Mouse (Mus musculus): ENCODE data around the gene Emid1. TPM values are rescaled to one million over a fixed set of nuclear protein-coding genes. Genes with fewer than 3 reads are reported as not detected.
A peak's percentile ranks its signal among the peaks of the same experiment; 100 is the strongest.
"Not testable (repeated sequence)": the region's sequence is repeated elsewhere in the genome, so short reads cannot be mapped to it uniquely, and the experiment has no call there.

Emid1 gene
- polyA plus RNA-seq, 1 experiment, result 34.7 TPM

DNA sequence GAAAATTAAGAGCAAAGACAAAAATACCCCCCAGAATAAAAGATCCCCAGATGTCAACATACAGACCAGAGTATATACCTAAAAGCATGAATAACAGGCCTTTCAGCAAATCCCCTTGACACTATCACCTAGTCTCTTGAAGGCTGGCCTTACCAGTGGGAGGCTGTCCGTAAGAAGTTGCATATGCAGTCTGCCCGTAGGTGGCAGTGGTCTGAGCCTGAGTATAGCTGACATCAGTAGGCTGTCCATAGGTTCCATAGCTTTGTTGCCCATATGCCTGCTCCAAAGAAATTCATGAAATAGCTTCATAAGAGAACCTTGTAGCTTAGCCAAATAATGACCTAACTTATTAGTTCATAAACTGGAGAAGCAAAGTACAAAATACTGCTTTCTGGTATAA, 60.4 kb downstream of the Emid1 start:
- Histone ChIP-seq H3K27ac (ENCODE audit: insufficient read depth, low read depth, low read length) (no peak overlapping the region), H3K36me3 (ENCODE audit: control insufficient read depth, insufficient read depth, low read length) (peaks cover 42% of the 10 kb centered on the region), H3K4me1 (ENCODE audit: control insufficient read depth, insufficient read depth, insufficient read length, low read length) (no peaks in the 10 kb centered on the region), H3K27me3 (ENCODE audit: control insufficient read depth, insufficient read depth, low read length) (no peaks in the 10 kb centered on the region), H3K4me3 (ENCODE audit: low read depth, low read length) (no peak overlapping the region)
- TF ChIP-seq POLR2A (IDR thresholded peaks at IDR 0.05; ENCODE audit: low read depth, low read length) (no peak), CTCF (IDR thresholded peaks at IDR 0.05; ENCODE audit: extremely low read depth, insufficient read length, insufficient replicate concordance, low read depth, low read length) (peak; percentile 21; the same call in 1 of the 2 replicates)
- 30% methylated on average over 2 of the region's 2 CpGs for WGBS

DNA sequence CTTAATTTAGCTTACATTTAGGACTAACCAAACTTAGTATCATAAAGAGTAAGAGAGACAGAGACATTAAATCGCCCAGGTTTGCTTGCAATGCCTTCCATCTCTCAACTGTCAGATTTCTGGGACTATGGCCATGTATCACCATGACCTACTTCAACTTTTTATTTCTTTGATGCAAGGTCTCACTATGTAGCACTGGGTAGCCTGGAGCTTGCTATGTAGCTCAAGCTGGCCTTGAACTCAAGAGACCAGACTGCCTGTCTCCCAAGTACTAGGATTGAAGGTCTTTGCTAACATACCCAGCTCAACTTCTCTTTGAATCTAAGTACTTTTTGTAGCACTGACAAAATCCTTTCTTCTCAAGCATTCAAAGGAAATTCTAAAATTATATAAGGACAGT, 62.9 kb downstream of the Emid1 start:
- Histone ChIP-seq H3K36me3 (ENCODE audit: control insufficient read depth, insufficient read depth, low read length) (peaks cover 63% of the 10 kb centered on the region), H3K27me3 (ENCODE audit: control insufficient read depth, insufficient read depth, low read length) (no peaks in the 10 kb centered on the region), H3K27ac (ENCODE audit: insufficient read depth, low read depth, low read length) (no peak overlapping the region), H3K4me3 (ENCODE audit: low read depth, low read length) (no peak overlapping the region), H3K4me1 (ENCODE audit: control insufficient read depth, insufficient read depth, insufficient read length, low read length) (no peaks in the 10 kb centered on the region)
- WGBS, result 79% methylated on average over 1 of the region's 1 CpGs
- TF ChIP-seq CTCF (IDR thresholded peaks at IDR 0.05; ENCODE audit: extremely low read depth, insufficient read length, insufficient replicate concordance, low read depth, low read length) (no peak), POLR2A (IDR thresholded peaks at IDR 0.05; ENCODE audit: low read depth, low read length) (no peak)

DNA sequence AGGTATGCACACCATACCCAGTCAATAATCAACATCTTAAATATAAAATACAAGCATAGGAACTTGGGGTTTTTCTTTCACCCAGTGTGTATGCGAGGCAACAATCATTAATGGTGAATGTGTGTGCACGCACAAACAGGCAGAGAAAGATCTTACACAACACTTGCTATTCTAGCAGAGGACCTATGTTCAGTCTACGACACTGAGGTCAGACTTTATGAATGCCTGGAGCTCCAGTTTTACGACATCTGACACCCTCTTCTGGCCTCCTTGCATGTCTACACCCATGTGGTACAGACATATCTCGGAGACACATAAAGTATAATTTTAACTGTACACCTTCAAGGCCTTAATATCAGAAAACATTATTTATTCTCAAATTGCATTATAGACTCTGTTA, 75.2 kb downstream of the Emid1 start:
- WGBS, result 82% methylated on average over 4 of the region's 5 CpGs
- not testable (repeated sequence) for H3K4me1 ChIP-seq (ENCODE audit: control insufficient read depth, insufficient read depth, insufficient read length, low read length); H3K27ac ChIP-seq (ENCODE audit: insufficient read depth, low read depth, low read length); H3K4me3 ChIP-seq (ENCODE audit: low read depth, low read length); H3K27me3 ChIP-seq (ENCODE audit: control insufficient read depth, insufficient read depth, low read length)
- peaks cover 64% of the 10 kb centered on the region for H3K36me3 ChIP-seq (ENCODE audit: control insufficient read depth, insufficient read depth, low read length)

DNA sequence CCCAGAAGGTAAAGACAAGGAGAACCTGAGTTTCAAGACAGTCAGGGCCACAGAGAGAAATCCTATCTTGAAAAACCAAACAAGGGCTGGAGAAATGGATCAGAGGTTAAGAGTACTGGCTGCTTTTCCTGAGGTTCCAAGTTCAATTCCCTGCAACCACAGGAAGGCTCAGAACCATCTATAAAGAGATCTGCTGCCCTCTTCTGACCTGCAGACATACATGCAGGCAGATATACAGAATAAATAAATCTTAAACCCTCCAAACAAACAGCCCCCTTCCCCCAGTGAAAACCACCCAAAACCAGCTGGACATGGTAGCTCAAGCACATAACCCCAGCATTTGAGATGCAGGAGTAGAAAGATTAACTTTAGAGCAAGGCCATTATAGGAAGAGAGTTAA, 76.3 kb downstream of the Emid1 start:
- Histone ChIP-seq H3K36me3 (ENCODE audit: control insufficient read depth, insufficient read depth, low read length) (peaks cover 68% of the 10 kb centered on the region), H3K4me1 (ENCODE audit: control insufficient read depth, insufficient read depth, insufficient read length, low read length) (no peaks in the 10 kb centered on the region), H3K4me3 (ENCODE audit: low read depth, low read length) (no peak overlapping the region), H3K27me3 (ENCODE audit: control insufficient read depth, insufficient read depth, low read length) (no peaks in the 10 kb centered on the region), H3K27ac (ENCODE audit: insufficient read depth, low read depth, low read length) (no peak overlapping the region)
- TF ChIP-seq CTCF (IDR thresholded peaks at IDR 0.05; ENCODE audit: extremely low read depth, insufficient read length, insufficient replicate concordance, low read depth, low read length), result no peak
- TF ChIP-seq POLR2A (IDR thresholded peaks at IDR 0.05; ENCODE audit: low read depth, low read length), result no peak

DNA sequence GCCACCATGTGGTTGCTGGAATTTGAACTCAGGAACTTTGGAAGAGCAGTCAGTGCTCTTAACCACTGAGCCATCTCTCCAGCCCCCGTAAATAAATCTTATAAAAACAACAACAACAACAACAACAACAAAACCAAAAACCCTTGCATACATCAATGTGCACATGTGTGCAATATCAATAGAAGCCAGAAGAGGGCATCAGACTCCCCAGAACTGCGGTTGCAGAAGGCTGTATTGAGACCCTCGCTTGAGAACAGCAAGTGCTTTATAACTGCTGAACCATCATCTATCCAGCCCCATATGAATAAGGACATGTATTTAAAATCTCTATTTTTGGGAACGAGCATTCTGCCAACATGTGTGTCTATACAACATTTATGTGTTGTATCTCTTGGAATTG, 77.2 kb downstream of the Emid1 start:
- no peak; the same call in 1 of the 2 replicates for TF ChIP-seq CTCF (IDR thresholded peaks at IDR 0.05; ENCODE audit: extremely low read depth, insufficient read length, insufficient replicate concordance, low read depth, low read length)
- TF ChIP-seq POLR2A (IDR thresholded peaks at IDR 0.05; ENCODE audit: low read depth, low read length), result no peak
- peaks cover 69% of the 10 kb centered on the region for H3K36me3 ChIP-seq (ENCODE audit: control insufficient read depth, insufficient read depth, low read length)

GRCm38 (mm10) chr11:5068126-5068971, 83.7 kb downstream of the Emid1 start:
- H3K27ac ChIP-seq (ENCODE audit: insufficient read depth, low read depth, low read length), result no peak overlapping the region
- H3K27me3 ChIP-seq (ENCODE audit: control insufficient read depth, insufficient read depth, low read length), result no peaks in the 10 kb centered on the region
- TF ChIP-seq POLR2A (IDR thresholded peaks at IDR 0.05; ENCODE audit: low read depth, low read length), result no peak
- TF ChIP-seq CTCF (IDR thresholded peaks at IDR 0.05; ENCODE audit: extremely low read depth, insufficient read length, insufficient replicate concordance, low read depth, low read length), result no peak
- H3K4me3 ChIP-seq (ENCODE audit: low read depth, low read length), result no peak overlapping the region
- 52% methylated on average over 9 of the region's 9 CpGs for WGBS
- peaks cover 9% of the 10 kb centered on the region for H3K4me1 ChIP-seq (ENCODE audit: control insufficient read depth, insufficient read depth, insufficient read length, low read length)
- peaks cover 46% of the 10 kb centered on the region for H3K36me3 ChIP-seq (ENCODE audit: control insufficient read depth, insufficient read depth, low read length)

More for the DNA sequence above, 77.2 kb downstream of the Emid1 start:
- H3K27me3 ChIP-seq (ENCODE audit: control insufficient read depth, insufficient read depth, low read length), result no peaks in the 10 kb centered on the region
- no peak overlapping the region for H3K27ac ChIP-seq (ENCODE audit: insufficient read depth, low read depth, low read length)
- no peak overlapping the region for H3K4me3 ChIP-seq (ENCODE audit: low read depth, low read length)
- H3K4me1 ChIP-seq (ENCODE audit: control insufficient read depth, insufficient read depth, insufficient read length, low read length), result no peaks in the 10 kb centered on the region
- 63% methylated on average over 4 of the region's 4 CpGs for WGBS

DNA sequence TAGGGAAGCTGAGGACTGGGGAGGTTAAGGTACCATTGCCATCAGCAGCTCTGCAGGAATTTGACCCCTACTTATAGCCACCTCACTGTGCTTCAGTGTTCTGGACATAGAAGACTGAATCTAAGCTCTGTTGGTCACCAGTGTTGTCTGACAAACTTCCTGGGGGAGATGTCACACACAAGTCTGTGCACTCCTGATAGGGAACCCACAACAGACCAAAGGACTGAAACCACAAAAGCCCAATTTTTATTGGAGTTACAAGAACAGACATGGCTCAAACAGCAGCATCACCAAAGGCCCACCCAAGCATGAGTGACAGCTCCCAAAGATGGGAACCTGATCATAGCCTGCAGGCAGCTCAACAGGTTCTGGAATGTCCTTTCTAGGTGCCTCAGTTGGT, 85.0 kb downstream of the Emid1 start:
- peaks cover 18% of the 10 kb centered on the region for H3K4me1 ChIP-seq (ENCODE audit: control insufficient read depth, insufficient read depth, insufficient read length, low read length)
- H3K27ac ChIP-seq (ENCODE audit: insufficient read depth, low read depth, low read length), result no peak overlapping the region
- no peak overlapping the region for H3K4me3 ChIP-seq (ENCODE audit: low read depth, low read length)
- H3K36me3 ChIP-seq (ENCODE audit: control insufficient read depth, insufficient read depth, low read length), result peaks cover 34% of the 10 kb centered on the region
- TF ChIP-seq POLR2A (IDR thresholded peaks at IDR 0.05; ENCODE audit: low read depth, low read length), result no peak
- no peak for TF ChIP-seq CTCF (IDR thresholded peaks at IDR 0.05; ENCODE audit: extremely low read depth, insufficient read length, insufficient replicate concordance, low read depth, low read length)
- H3K27me3 ChIP-seq (ENCODE audit: control insufficient read depth, insufficient read depth, low read length), result no peaks in the 10 kb centered on the region

All from small intestine, adult 2 months (tissue).